In the genomic region with DNA sequence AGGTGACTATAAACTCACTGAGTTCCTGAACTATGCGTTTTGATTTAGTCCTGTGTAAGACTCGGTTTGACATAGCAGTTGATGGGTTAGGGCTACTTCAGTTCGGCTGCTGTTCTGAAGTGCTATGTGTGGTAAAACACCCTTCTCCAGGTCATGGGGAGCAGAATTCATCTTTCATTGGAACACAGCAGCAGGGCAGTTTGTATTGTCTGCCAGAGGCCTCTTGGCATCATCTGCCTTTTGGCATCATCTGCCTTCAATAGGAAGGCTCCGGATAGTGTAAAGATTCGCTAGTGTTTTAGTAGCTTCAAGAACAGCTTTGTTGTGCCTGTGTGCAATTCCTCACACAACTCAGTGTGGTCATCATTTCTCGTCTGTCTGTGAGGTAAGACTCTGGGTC, we compare ENCODE assay signal across 11 mouse cellular contexts.
"Had no signal": no experiment of that assay in that cellular context is flagged by ENCODE, and none has a peak within 500 bp of the region (broad histone marks: within the 10 kb centered on the region; RNA-seq: fewer than 3 reads in every experiment).

No protein-coding gene starts in this region.

- ATAC-seq: liver, postnatal 0 days; lung, postnatal 0 days; midbrain, embryonic 13.5 days; midbrain, embryonic 15.5 days had no signal

- DNase-seq: liver, postnatal 0 days; lung, adult 2 months; lung, postnatal 14 days; lung, postnatal 36 days; right cerebral cortex, postnatal 14 days; thymus, adult 18-20 months; thymus, postnatal 14 days; thymus, postnatal 36 days had no signal
